Mouse (Mus musculus): Measurements from ENCODE around the gene Tor4a. TPM values are rescaled to one million over a fixed set of nuclear protein-coding genes. Genes with fewer than 3 reads are reported as not detected.

Gene Tor4a
- polyA plus RNA-seq, 1 experiment from 2014 or later, result 1.9 TPM

- DNase-seq (ENCODE audit: low spot score) (no peak), ATAC-seq (replicated peaks; ENCODE audit: insufficient number of reproducible peaks, low FRiP score, low TSS enrichment, low read depth) (no peak)
- Histone ChIP-seq H3K9ac (replicated peaks; ENCODE audit: low read length) (no peak overlapping the region), H3K27me3 (ENCODE audit: control insufficient read depth, insufficient read depth, low read length) (peaks cover under 1% of the 10 kb centered on the region; the same call in 1 of the 2 replicates), H3K36me3 (replicated peaks; ENCODE audit: control insufficient read depth, insufficient read depth, low read depth, low read length) (no peaks in the 10 kb centered on the region), H3K4me2 (ENCODE audit: low read depth, low read length) (no peak overlapping the region), H3K27ac (replicated peaks; ENCODE audit: low read depth, low read length) (no peak overlapping the region), H3K4me1 (ENCODE audit: control insufficient read depth, insufficient read depth, low read length) (no peaks in the 10 kb centered on the region; the same call in 1 of the 2 replicates), H3K4me3 (ENCODE audit: low read depth, low read length) (no peak overlapping the region), H3K9me3 (replicated peaks; ENCODE audit: control insufficient read depth, low read length) (no peaks in the 10 kb centered on the region)
- WGBS, result 48% methylated on average over 1 of the region's 1 CpGs
Observed at GRCm38 (mm10) chr2:25171769-25172153, 24.9 kb downstream of the Tor4a start.

- H3K4me1 ChIP-seq (ENCODE audit: control insufficient read depth, insufficient read depth, low read length), result no peaks in the 10 kb centered on the region; the same call in 1 of the 2 replicates
- H3K27me3 ChIP-seq (ENCODE audit: control insufficient read depth, insufficient read depth, low read length), result no peaks in the 10 kb centered on the region
- no peaks in the 10 kb centered on the region for H3K36me3 ChIP-seq (replicated peaks; ENCODE audit: control insufficient read depth, insufficient read depth, low read depth, low read length)
- no peak overlapping the region for H3K9ac ChIP-seq (replicated peaks; ENCODE audit: low read length)
- 85% methylated on average over 6 of the region's 6 CpGs for WGBS
- H3K4me2 ChIP-seq (ENCODE audit: low read depth, low read length), result no peak overlapping the region
- ATAC-seq (replicated peaks; ENCODE audit: insufficient number of reproducible peaks, low FRiP score, low TSS enrichment, low read depth) (no peak), DNase-seq (ENCODE audit: low spot score) (no peak)
- H3K9me3 ChIP-seq (replicated peaks; ENCODE audit: control insufficient read depth, low read length), result no peaks in the 10 kb centered on the region
- H3K27ac ChIP-seq (replicated peaks; ENCODE audit: low read depth, low read length), result no peak overlapping the region
- H3K4me3 ChIP-seq (ENCODE audit: low read depth, low read length), result no peak overlapping the region
Observed at GRCm38 (mm10) chr2:25171101-25171768, 25.5 kb downstream of the Tor4a start.

GRCm38 (mm10) chr2:25170326-25171100 lies 26.2 kb downstream of the Tor4a start:
- no peak overlapping the region for H3K4me2 ChIP-seq (ENCODE audit: low read depth, low read length)
- no peak overlapping the region for H3K27ac ChIP-seq (replicated peaks; ENCODE audit: low read depth, low read length)
- ATAC-seq (replicated peaks; ENCODE audit: insufficient number of reproducible peaks, low FRiP score, low TSS enrichment, low read depth), result no peak
- H3K4me3 ChIP-seq (ENCODE audit: low read depth, low read length), result no peak overlapping the region
- no peaks in the 10 kb centered on the region for H3K36me3 ChIP-seq (replicated peaks; ENCODE audit: control insufficient read depth, insufficient read depth, low read depth, low read length)
- H3K9me3 ChIP-seq (replicated peaks; ENCODE audit: control insufficient read depth, low read length), result no peaks in the 10 kb centered on the region
- no peaks in the 10 kb centered on the region; the same call in 1 of the 2 replicates for H3K4me1 ChIP-seq (ENCODE audit: control insufficient read depth, insufficient read depth, low read length)
- H3K9ac ChIP-seq (replicated peaks; ENCODE audit: low read length), result no peak overlapping the region
- H3K27me3 ChIP-seq (ENCODE audit: control insufficient read depth, insufficient read depth, low read length), result no peaks in the 10 kb centered on the region
- 76% methylated on average over 10 of the region's 10 CpGs for WGBS
- no peak for DNase-seq (ENCODE audit: low spot score)

GRCm38 (mm10) chr2:25169778-25170177 lies 26.9 kb downstream of the Tor4a start:
- Histone ChIP-seq H3K9ac (replicated peaks; ENCODE audit: low read length) (no peak overlapping the region), H3K27ac (replicated peaks; ENCODE audit: low read depth, low read length) (no peak overlapping the region), H3K36me3 (replicated peaks; ENCODE audit: control insufficient read depth, insufficient read depth, low read depth, low read length) (no peaks in the 10 kb centered on the region), H3K4me1 (ENCODE audit: control insufficient read depth, insufficient read depth, low read length) (no peaks in the 10 kb centered on the region; the same call in 1 of the 2 replicates), H3K9me3 (replicated peaks; ENCODE audit: control insufficient read depth, low read length) (no peaks in the 10 kb centered on the region), H3K4me3 (ENCODE audit: low read depth, low read length) (no peak overlapping the region), H3K4me2 (ENCODE audit: low read depth, low read length) (no peak overlapping the region), H3K27me3 (ENCODE audit: control insufficient read depth, insufficient read depth, low read length) (no peaks in the 10 kb centered on the region)
- ATAC-seq (replicated peaks; ENCODE audit: insufficient number of reproducible peaks, low FRiP score, low TSS enrichment, low read depth) (no peak), DNase-seq (ENCODE audit: low spot score) (no peak)
- WGBS, result 12% methylated on average over 5 of the region's 5 CpGs

GRCm38 (mm10) chr2:25168665-25168978 lies 28.1 kb downstream of the Tor4a start:
- H3K9me3 ChIP-seq (replicated peaks; ENCODE audit: control insufficient read depth, low read length), result no peaks in the 10 kb centered on the region
- peak overlapping the region; percentile 61 for H3K9ac ChIP-seq (replicated peaks; ENCODE audit: low read length)
- no peaks in the 10 kb centered on the region; the same call in 1 of the 2 replicates for H3K4me1 ChIP-seq (ENCODE audit: control insufficient read depth, insufficient read depth, low read length)
- peak overlapping the region; percentile 41; the same call in 1 of the 2 replicates for H3K4me3 ChIP-seq (ENCODE audit: low read depth, low read length)
- H3K27me3 ChIP-seq (ENCODE audit: control insufficient read depth, insufficient read depth, low read length), result no peaks in the 10 kb centered on the region
- peak; percentile 7; the same call in 1 of the 2 replicates for ATAC-seq (replicated peaks; ENCODE audit: insufficient number of reproducible peaks, low FRiP score, low TSS enrichment, low read depth)
- no peak for DNase-seq (ENCODE audit: low spot score)
- H3K27ac ChIP-seq (replicated peaks; ENCODE audit: low read depth, low read length), result peak overlapping the region; percentile 17; the same call in 1 of the 2 replicates
- WGBS, result 21% methylated on average over 2 of the region's 2 CpGs
- H3K36me3 ChIP-seq (replicated peaks; ENCODE audit: control insufficient read depth, insufficient read depth, low read depth, low read length), result no peaks in the 10 kb centered on the region
- peak overlapping the region; percentile 88 for H3K4me2 ChIP-seq (ENCODE audit: low read depth, low read length)

- H3K9me3 ChIP-seq (replicated peaks; ENCODE audit: control insufficient read depth, low read length), result no peaks in the 10 kb centered on the region
- 1% methylated on average over 30 of the region's 41 CpGs for WGBS
- ATAC-seq (replicated peaks; ENCODE audit: insufficient number of reproducible peaks, low FRiP score, low TSS enrichment, low read depth), result peak; percentile 71
Observed at GRCm38 (mm10) chr2:25167919-25168664, 28.6 kb downstream of the Tor4a start.

GRCm38 (mm10) chr2:25167481-25167880 lies 29.2 kb downstream of the Tor4a start:
- Histone ChIP-seq H3K9me3 (replicated peaks; ENCODE audit: control insufficient read depth, low read length) (no peaks in the 10 kb centered on the region), H3K9ac (replicated peaks; ENCODE audit: low read length) (peak overlapping the region; percentile 61), H3K27ac (replicated peaks; ENCODE audit: low read depth, low read length) (peak overlapping the region; percentile 17), H3K4me2 (ENCODE audit: low read depth, low read length) (peak overlapping the region; percentile 88), H3K4me3 (ENCODE audit: low read depth, low read length) (peak overlapping the region; percentile 41), H3K4me1 (ENCODE audit: control insufficient read depth, insufficient read depth, low read length) (peaks cover 2% of the 10 kb centered on the region; the same call in 1 of the 2 replicates), H3K27me3 (ENCODE audit: control insufficient read depth, insufficient read depth, low read length) (no peaks in the 10 kb centered on the region), H3K36me3 (replicated peaks; ENCODE audit: control insufficient read depth, insufficient read depth, low read depth, low read length) (no peaks in the 10 kb centered on the region)
- ATAC-seq (replicated peaks; ENCODE audit: insufficient number of reproducible peaks, low FRiP score, low TSS enrichment, low read depth) (peak; percentile 6; the same call in 1 of the 2 replicates), DNase-seq (ENCODE audit: low spot score) (no peak)
- 29% methylated on average over 4 of the region's 4 CpGs for WGBS

More at GRCm38 (mm10) chr2:25167919-25168664, 28.6 kb downstream of the Tor4a start:
- H3K4me2 ChIP-seq (ENCODE audit: low read depth, low read length), result peak overlapping the region; percentile 88
- H3K36me3 ChIP-seq (replicated peaks; ENCODE audit: control insufficient read depth, insufficient read depth, low read depth, low read length), result no peaks in the 10 kb centered on the region
- H3K9ac ChIP-seq (replicated peaks; ENCODE audit: low read length), result peak overlapping the region; percentile 61
- DNase-seq (ENCODE audit: low spot score), result peak; percentile 79
- no peaks in the 10 kb centered on the region for H3K27me3 ChIP-seq (ENCODE audit: control insufficient read depth, insufficient read depth, low read length)
- peaks cover 1% of the 10 kb centered on the region; the same call in 1 of the 2 replicates for H3K4me1 ChIP-seq (ENCODE audit: control insufficient read depth, insufficient read depth, low read length)
- H3K27ac ChIP-seq (replicated peaks; ENCODE audit: low read depth, low read length), result peak overlapping the region; percentile 17
- peak overlapping the region; percentile 41 for H3K4me3 ChIP-seq (ENCODE audit: low read depth, low read length)
